Comparison of ENCODE assay signal across 8 mouse cellular contexts in genomic region chr8:71370711-71371235, GRCm38 (mm10). TPM values are rescaled to one million over a fixed set of nuclear protein-coding genes. Genes with fewer than 3 reads are reported as not detected.
A peak's percentile ranks its signal among the peaks of the same experiment; 100 is the strongest.
DNase-seq lines count a peak whose midpoint lies in the region; ATAC-seq and TF ChIP-seq lines count a peak whose summit lies in the region.

No protein-coding gene starts in this region.

- H3K9ac ChIP-seq in forebrain, postnatal 0 days, result peak overlapping the region; percentile 51
- H3K9ac ChIP-seq in midbrain, embryonic 11.5 days (ENCODE audit: low read length), result no peak overlapping the region; the same call in 1 of the 2 replicates

- H3K9me3 ChIP-seq in forebrain, postnatal 0 days (ENCODE audit: low read length), result no peaks in the 10 kb centered on the region
- no peaks in the 10 kb centered on the region for H3K9me3 ChIP-seq in midbrain, embryonic 11.5 days (ENCODE audit: control insufficient read depth, low read length)

- H3K4me2 ChIP-seq in forebrain, postnatal 0 days (ENCODE audit: low read depth), result peak overlapping the region; percentile 41
- H3K4me2 ChIP-seq in midbrain, embryonic 11.5 days, result peak overlapping the region; percentile 35

- H3K36me3 ChIP-seq in forebrain, postnatal 0 days (ENCODE audit: insufficient read depth), result peaks cover 17% of the 10 kb centered on the region
- peaks cover 5% of the 10 kb centered on the region; the same call in 1 of the 2 replicates for H3K36me3 ChIP-seq in midbrain, embryonic 11.5 days (ENCODE audit: control insufficient read depth, insufficient read depth, low read length)

- ATAC-seq in forebrain, postnatal 0 days, result no peak
- no peak for ATAC-seq in midbrain, embryonic 11.5 days (ENCODE audit: low FRiP score)

- DNase-seq in kidney, adult 9 months, result peak; percentile 37
- no peak for DNase-seq in kidney, postnatal 36 days
- peak; percentile 54 for DNase-seq in MEL-GATA-1-ER (ENCODE audit: extremely low read depth, low read depth)
- no peak for DNase-seq in forebrain, postnatal 0 days
- DNase-seq in midbrain, embryonic 11.5 days (ENCODE audit: low spot score, missing footprints), result peak; percentile 69
- no peak for DNase-seq in left cerebral cortex, adult 9 months (ENCODE audit: low spot score in 2 of 2)
- no peak for DNase-seq in c-Kit-positive CD71-positive TER-119-positive erythroid progenitor cells, embryonic 14.5 days (ENCODE audit: low spot score)
- no peak for DNase-seq in spleen, postnatal 36 days (ENCODE audit: low spot score in 2 of 2)

- H3K4me1 ChIP-seq in forebrain, postnatal 0 days (ENCODE audit: insufficient read depth), result peaks cover 6% of the 10 kb centered on the region; the same call in 1 of the 2 replicates
- peaks cover 13% of the 10 kb centered on the region for H3K4me1 ChIP-seq in midbrain, embryonic 11.5 days (ENCODE audit: control insufficient read depth, insufficient read depth, low read length)

- no peaks in the 10 kb centered on the region for H3K27me3 ChIP-seq in forebrain, postnatal 0 days (ENCODE audit: insufficient read depth, low read length)
- no peaks in the 10 kb centered on the region for H3K27me3 ChIP-seq in midbrain, embryonic 11.5 days (ENCODE audit: control insufficient read depth, insufficient read depth, low read length)

- TF ChIP-seq CTCF in forebrain, postnatal 0 days (IDR thresholded peaks at IDR 0.05; ENCODE audit: low read depth), result no peak

- peak overlapping the region; percentile 61 for H3K4me3 ChIP-seq in forebrain, postnatal 0 days (ENCODE audit: low read depth, low read length)
- H3K4me3 ChIP-seq in midbrain, embryonic 11.5 days (ENCODE audit: low read depth, low read length), result peak overlapping the region; percentile 69

- 24% methylated on average over 5 of the region's 5 CpGs for WGBS in forebrain, postnatal 0 days
- WGBS in midbrain, embryonic 11.5 days, result 29% methylated on average over 5 of the region's 5 CpGs

- peak overlapping the region; percentile 80 for H3K27ac ChIP-seq in forebrain, postnatal 0 days (ENCODE audit: low read depth, low read length)
- no peak overlapping the region for H3K27ac ChIP-seq in midbrain, embryonic 11.5 days (ENCODE audit: low read depth, low read length)

RNA-seq across cellular contexts. Expression of gene Ocel1, which starts 0.3 kb away (rescaled TPM):
- total RNA-seq in forebrain, postnatal 0 days (2014; rRNA removed), result 14.3 and 16.2 TPM in 2 replicates
- 5.2 and 6.6 TPM in 2 replicates for polyA plus RNA-seq in forebrain, postnatal 0 days (2015; fragmentation: Nextera tagmentation; extraction: Ambion mirVana)
- 2.9 and 3.3 TPM in 2 replicates for polyA plus RNA-seq in midbrain, embryonic 11.5 days (2014; fragmentation: Nextera tagmentation; extraction: Ambion mirVana)

RNA-seq across cellular contexts. Expression of gene Use1, which starts 4.1 kb away (rescaled TPM):
- 148 and 195 TPM in 2 replicates for total RNA-seq in forebrain, postnatal 0 days (2014; rRNA removed)
- 124 and 140 TPM in 2 replicates for polyA plus RNA-seq in forebrain, postnatal 0 days (2015; fragmentation: Nextera tagmentation; extraction: Ambion mirVana)
- 70.9 and 71.7 TPM in 2 replicates for polyA plus RNA-seq in midbrain, embryonic 11.5 days (2014; fragmentation: Nextera tagmentation; extraction: Ambion mirVana)

RNA-seq across cellular contexts. Expression of gene Nr2f6, which starts 11.0 kb away (rescaled TPM):
- 59.0 and 63.9 TPM in 2 replicates for total RNA-seq in forebrain, postnatal 0 days (2014; rRNA removed)
- polyA plus RNA-seq in forebrain, postnatal 0 days (2015; fragmentation: Nextera tagmentation; extraction: Ambion mirVana), result 26.0 and 28.9 TPM in 2 replicates
- 62.6 and 73.0 TPM in 2 replicates for polyA plus RNA-seq in midbrain, embryonic 11.5 days (2014; fragmentation: Nextera tagmentation; extraction: Ambion mirVana)

RNA-seq across cellular contexts. Expression of gene Ushbp1, which starts 24.8 kb away (rescaled TPM):
- 3.5 and 5.6 TPM in 2 replicates for total RNA-seq in forebrain, postnatal 0 days (2014; rRNA removed)
- polyA plus RNA-seq in forebrain, postnatal 0 days (2015; fragmentation: Nextera tagmentation; extraction: Ambion mirVana), result 4.2 and 4.5 TPM in 2 replicates
- polyA plus RNA-seq in midbrain, embryonic 11.5 days (2014; fragmentation: Nextera tagmentation; extraction: Ambion mirVana), result 2.4 and 3.3 TPM in 2 replicates

RNA-seq across cellular contexts. Expression of gene Babam1, which starts 25.9 kb away (rescaled TPM):
- total RNA-seq in forebrain, postnatal 0 days (2014; rRNA removed), result 87.2 and 94.0 TPM in 2 replicates
- 98.9 and 107 TPM in 2 replicates for polyA plus RNA-seq in forebrain, postnatal 0 days (2015; fragmentation: Nextera tagmentation; extraction: Ambion mirVana)
- polyA plus RNA-seq in midbrain, embryonic 11.5 days (2014; fragmentation: Nextera tagmentation; extraction: Ambion mirVana), result 99.0 and 99.2 TPM in 2 replicates

Comparison
In these comparisons a context has a peak if more than half of its experiments do, and no peak if none do; other contexts are left out.
1. DNase-seq: peak in kidney, adult 9 months (single experiment), MEL-GATA-1-ER (single experiment) and midbrain, embryonic 11.5 days (single experiment); none in kidney, postnatal 36 days (0 of 2), forebrain, postnatal 0 days (single experiment), left cerebral cortex, adult 9 months (0 of 2), c-Kit-positive CD71-positive TER-119-positive erythroid progenitor cells, embryonic 14.5 days (single experiment) and spleen, postnatal 36 days (0 of 2).